Mouse (Mus musculus) MEL (cell line): ENCODE data around the gene Lmx1b.

Experiments used
- CTCF ChIP-seq, 3 experiments: IDR thresholded peaks in 2 of 3; conservative IDR thresholded peaks in 1 of 3; 2 replicates each; pipeline ENCODE4 v1.5.1; 2011 to 2012; ENCODE audit warnings: low read length in 3 of 3, low read depth in 2 of 3, mild to moderate bottlenecking in 2 of 3, improper control_type of control experiment in 1 of 3, inconsistent platforms in 1 of 3, mixed read lengths in 1 of 3, moderate library complexity in 1 of 3; ENCODE audit not compliant: control insufficient read depth in 1 of 3, insufficient read depth in 1 of 3, poor library complexity in 1 of 3, severe bottlenecking in 1 of 3
- E2F4 ChIP-seq: IDR thresholded peaks from 2 replicates; pipeline ENCODE4 v1.6.1; 2011; ENCODE audit warnings: low read depth, low read length, improper control_type of control experiment, borderline replicate concordance
- MAZ ChIP-seq: IDR thresholded peaks from 2 replicates; pipeline ENCODE4 v1.6.1; 2012; ENCODE audit warnings: low read depth, mild to moderate bottlenecking, inconsistent platforms, low read length, improper control_type of control experiment
- MYB ChIP-seq: IDR thresholded peaks from 2 replicates; pipeline ENCODE4 v1.6.1; 2011; ENCODE audit warnings: mild to moderate bottlenecking, low read depth, low read length, improper control_type of control experiment

- TF ChIP-seq MAZ (no peak), CTCF (IDR thresholded peaks at IDR 0.05 in 2 of 3, conservative IDR thresholded peaks at IDR 0.05 in 1 of 3; ENCODE audit: control insufficient read depth in 1 of 3, insufficient read depth in 1 of 3, low read depth in 2 of 3, low read length in 3 of 3, poor library complexity in 1 of 3, severe bottlenecking in 1 of 3) (no peak), MYB (no peak), E2F4 (no peak)
Measured at GRCm38 (mm10) chr2:33664661-33665060, 24.4 kb upstream of the Lmx1b start.
